Mouse (Mus musculus) neural tube, embryonic 13.5 days (tissue): ENCODE data around the gene S1pr4. TPM values are rescaled to one million over a fixed set of nuclear protein-coding genes. Genes with fewer than 3 reads are reported as not detected.

Experiments used
- ATAC-seq: fragments of 200-750 bp; cut with Nextera tagmentation; 2 replicates; pipeline ENCODE4 v1.8.0; 2017; ENCODE audit warnings: low read depth, mild to moderate bottlenecking, moderate TSS enrichment, moderate library complexity
- H3K27ac ChIP-seq: fragments of 300-500 bp; sonication (generic); replicated peaks from 2 replicates; pipeline ENCODE4 v1.5.1; 2015; ENCODE audit warnings: moderate library complexity, mild to moderate bottlenecking, inconsistent platforms
- H3K27me3 ChIP-seq: fragments of 300-500 bp; sonication (generic); 2 replicates; pipeline ENCODE4 v1.6.1; 2015; ENCODE audit warnings: mild to moderate bottlenecking, inconsistent platforms
- H3K36me3 ChIP-seq: fragments of 300-500 bp; sonication (generic); 2 replicates; pipeline ENCODE4 v1.6.1; 2015; ENCODE audit warnings: mild to moderate bottlenecking, inconsistent platforms
- H3K4me1 ChIP-seq: fragments of 300-500 bp; sonication (generic); replicated peaks from 2 replicates; pipeline ENCODE4 v1.6.1; 2015; ENCODE audit warnings: inconsistent platforms
- H3K4me2 ChIP-seq: fragments of 300-500 bp; sonication (generic); 2 replicates; pipeline ENCODE4 v1.6.1; 2015; ENCODE audit warnings: inconsistent platforms, mild to moderate bottlenecking, moderate library complexity
- H3K4me3 ChIP-seq: fragments of 300-500 bp; sonication (generic); 2 replicates; pipeline ENCODE4 v1.5.1; 2015; ENCODE audit warnings: mild to moderate bottlenecking, inconsistent platforms
- H3K9ac ChIP-seq: fragments of 300-500 bp; sonication (generic); 2 replicates; pipeline ENCODE4 v1.6.1; 2015; ENCODE audit warnings: moderate library complexity, mild to moderate bottlenecking, inconsistent platforms
- H3K9me3 ChIP-seq: fragments of 300-500 bp; sonication (generic); 2 replicates; pipeline ENCODE4 v1.6.1; 2016; ENCODE audit warnings: inconsistent platforms
- WGBS: fragments of 180-500 bp; shearing (Covaris S2); methylation state at CpG from one replicate; pipeline ENCODE4 v1.1.7; 2015; 5-methylcytosine and 5-hydroxymethylcytosine counted together
- polyA plus RNA-seq: library from polyadenylated mRNA; unstranded; fragments of >200 nt; fragmentation: Nextera tagmentation; extraction: Ambion mirVana; gene quantifications from 2 replicates; pipeline ENCODE4 v1.2.1, GENCODE M21; 2015

S1pr4 gene
- polyA plus RNA-seq, 1 experiment from 2014 or later = 0.64 TPM

DNA sequence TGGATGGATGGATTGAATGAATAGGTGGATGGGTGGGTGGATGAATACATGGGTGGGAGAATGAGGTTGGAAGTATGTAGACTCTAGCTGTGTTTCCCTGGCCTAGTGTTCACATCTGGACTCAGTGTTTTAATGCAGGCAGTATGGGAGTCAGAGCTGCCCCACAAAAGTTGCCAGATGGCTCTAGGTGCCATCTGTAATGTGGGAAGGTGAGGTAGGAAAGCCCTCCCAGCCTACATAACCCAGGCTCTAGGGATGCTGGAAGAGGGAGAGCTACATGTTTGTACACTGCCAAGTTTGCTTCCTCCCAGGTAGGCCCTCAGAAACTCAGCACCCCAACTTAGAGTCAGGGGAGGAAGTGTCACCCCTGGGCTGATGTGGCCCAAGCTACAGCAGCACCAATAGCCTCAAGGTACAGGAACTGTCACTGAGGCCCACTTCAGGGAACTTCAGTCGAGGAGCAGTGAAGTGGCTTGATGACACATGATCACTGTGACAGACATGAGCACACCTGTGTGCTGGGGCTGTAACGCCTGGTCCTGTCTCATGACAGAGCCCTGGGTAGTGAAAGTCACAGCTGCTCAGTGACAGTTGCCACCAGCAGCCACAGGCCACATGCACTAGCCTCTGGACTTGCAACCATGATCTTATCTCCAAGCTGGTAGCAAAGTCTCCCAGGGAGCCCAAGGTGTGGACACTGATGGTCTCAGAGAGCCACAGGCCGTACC lies 38.6 kb upstream of the S1pr4 start:
- ATAC-seq = no peak
- 88% methylated on average over 3 of the region's 3 CpGs for WGBS
- peaks cover 36% of the 10 kb centered on the region for H3K4me1 ChIP-seq
- no peaks in the 10 kb centered on the region for H3K9me3 ChIP-seq
- H3K27me3 ChIP-seq = no peaks in the 10 kb centered on the region
- H3K4me3 ChIP-seq = no peak overlapping the region
- H3K4me2 ChIP-seq = no peak overlapping the region
- H3K27ac ChIP-seq = no peak overlapping the region
- H3K36me3 ChIP-seq = peaks cover 15% of the 10 kb centered on the region; the same call in 1 of the 2 replicates
- no peak overlapping the region for H3K9ac ChIP-seq

DNA sequence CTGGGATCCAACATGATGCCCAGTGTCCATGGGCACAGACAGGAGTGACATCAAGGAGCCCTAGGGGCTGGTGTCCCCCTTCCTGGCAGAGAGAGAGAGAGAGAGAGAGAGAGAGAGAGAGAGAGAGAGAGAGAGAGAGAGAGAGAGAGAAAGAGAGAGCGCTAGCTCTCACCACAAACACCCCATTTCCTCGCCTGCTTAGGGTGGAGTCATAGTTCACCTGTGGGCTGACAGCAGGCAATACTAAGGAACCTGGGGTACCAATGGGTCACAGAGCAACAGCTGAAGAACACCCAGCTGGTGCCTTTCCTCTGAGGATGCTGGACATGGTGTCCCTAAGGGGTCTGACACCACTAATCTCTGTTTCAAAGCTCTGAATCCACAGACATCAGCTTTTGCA lies 37.5 kb upstream of the S1pr4 start:
- WGBS = 100% methylated on average over 2 of the region's 2 CpGs
- H3K4me1 ChIP-seq = peaks cover 25% of the 10 kb centered on the region
- no peak overlapping the region for H3K27ac ChIP-seq
- ATAC-seq = no peak
- no peak overlapping the region for H3K9ac ChIP-seq
- no peak overlapping the region for H3K4me3 ChIP-seq
- peaks cover 26% of the 10 kb centered on the region for H3K36me3 ChIP-seq
- H3K27me3 ChIP-seq = no peaks in the 10 kb centered on the region
- H3K4me2 ChIP-seq = no peak overlapping the region
- no peaks in the 10 kb centered on the region for H3K9me3 ChIP-seq

DNA sequence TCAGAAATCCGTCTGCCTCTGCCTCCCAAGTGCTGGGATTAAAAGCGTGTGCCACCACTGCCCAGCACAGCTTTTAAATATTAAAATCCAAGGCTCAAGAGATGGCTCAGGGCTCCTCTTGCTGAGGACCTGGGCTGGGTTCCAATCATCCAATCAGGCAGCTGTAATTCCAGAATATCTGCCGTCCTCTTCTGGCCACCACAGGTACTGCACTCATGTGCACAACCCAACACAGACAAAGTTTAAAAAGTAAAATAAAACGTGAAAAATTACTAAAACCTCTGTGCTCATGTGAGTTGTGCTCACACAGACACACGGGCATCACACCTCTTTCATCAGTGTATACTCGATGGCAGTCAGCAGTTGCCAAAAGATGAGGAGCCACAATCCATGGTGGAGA lies 36.8 kb upstream of the S1pr4 start:
- H3K36me3 ChIP-seq = peaks cover 31% of the 10 kb centered on the region
- 81% methylated on average over 6 of the region's 6 CpGs for WGBS
- no peaks in the 10 kb centered on the region for H3K27me3 ChIP-seq
- H3K4me3 ChIP-seq = no peak overlapping the region
- no peak for ATAC-seq
- H3K4me2 ChIP-seq = no peak overlapping the region
- H3K9ac ChIP-seq = no peak overlapping the region
- H3K9me3 ChIP-seq = no peaks in the 10 kb centered on the region
- H3K27ac ChIP-seq = no peak overlapping the region
- H3K4me1 ChIP-seq = peaks cover 18% of the 10 kb centered on the region

DNA sequence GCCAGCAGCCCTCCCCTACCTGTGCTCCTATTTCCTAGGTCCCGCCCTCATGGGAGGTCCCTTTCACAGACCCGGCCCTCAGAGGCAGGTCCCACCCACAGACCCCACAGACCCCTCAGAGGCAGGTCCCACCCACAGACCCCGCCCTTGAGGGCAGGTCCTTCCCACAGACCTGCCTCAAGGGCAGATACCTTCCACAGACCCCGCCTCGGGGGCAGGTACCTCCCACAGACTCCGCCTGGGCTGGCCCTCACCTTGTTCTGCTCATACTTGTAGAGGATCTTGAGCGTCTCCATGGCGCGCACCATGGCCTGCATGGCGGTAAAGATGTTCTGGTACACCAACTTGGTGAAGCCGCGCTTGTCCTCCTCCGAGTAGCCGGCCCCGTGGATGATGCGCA lies 34.9 kb upstream of the S1pr4 start:
- Histone ChIP-seq H3K4me2 (no peak overlapping the region), H3K4me3 (no peak overlapping the region), H3K27ac (no peak overlapping the region), H3K4me1 (peaks cover 8% of the 10 kb centered on the region; the same call in 1 of the 2 replicates), H3K9ac (no peak overlapping the region), H3K9me3 (no peaks in the 10 kb centered on the region), H3K27me3 (no peaks in the 10 kb centered on the region), H3K36me3 (peaks cover 50% of the 10 kb centered on the region)
- 65% methylated on average over 16 of the region's 16 CpGs for WGBS
- no peak for ATAC-seq

DNA sequence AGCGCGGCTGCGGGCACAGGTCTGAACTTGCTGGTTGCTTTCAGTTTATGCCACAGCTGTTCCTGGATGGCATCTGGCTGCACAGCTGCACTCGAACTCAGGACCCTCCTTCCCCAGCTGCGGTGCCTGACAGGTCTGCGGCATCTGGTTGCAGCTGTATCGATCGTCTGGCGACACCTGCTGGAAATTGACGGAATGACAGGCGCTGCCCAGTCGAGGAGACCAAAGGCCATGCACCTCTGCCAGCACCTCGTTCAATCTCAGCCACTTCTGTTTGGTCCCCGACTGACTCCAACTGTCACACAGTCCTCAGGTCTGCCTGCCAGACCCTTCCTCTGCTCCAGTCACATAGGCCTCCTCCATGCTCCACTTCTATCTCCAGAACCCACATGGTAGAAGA lies 26.8 kb upstream of the S1pr4 start:
- H3K27me3 ChIP-seq = peaks cover 19% of the 10 kb centered on the region
- H3K9ac ChIP-seq = no peak overlapping the region
- no peaks in the 10 kb centered on the region for H3K4me1 ChIP-seq
- 12% methylated on average over 14 of the region's 14 CpGs for whole genome bisulfite sequencing
- H3K9me3 ChIP-seq = no peaks in the 10 kb centered on the region
- H3K27ac ChIP-seq = no peak overlapping the region
- no peak for ATAC-seq
- peaks cover 32% of the 10 kb centered on the region for H3K36me3 ChIP-seq
- no peak overlapping the region for H3K4me2 ChIP-seq
- no peak overlapping the region for H3K4me3 ChIP-seq

DNA sequence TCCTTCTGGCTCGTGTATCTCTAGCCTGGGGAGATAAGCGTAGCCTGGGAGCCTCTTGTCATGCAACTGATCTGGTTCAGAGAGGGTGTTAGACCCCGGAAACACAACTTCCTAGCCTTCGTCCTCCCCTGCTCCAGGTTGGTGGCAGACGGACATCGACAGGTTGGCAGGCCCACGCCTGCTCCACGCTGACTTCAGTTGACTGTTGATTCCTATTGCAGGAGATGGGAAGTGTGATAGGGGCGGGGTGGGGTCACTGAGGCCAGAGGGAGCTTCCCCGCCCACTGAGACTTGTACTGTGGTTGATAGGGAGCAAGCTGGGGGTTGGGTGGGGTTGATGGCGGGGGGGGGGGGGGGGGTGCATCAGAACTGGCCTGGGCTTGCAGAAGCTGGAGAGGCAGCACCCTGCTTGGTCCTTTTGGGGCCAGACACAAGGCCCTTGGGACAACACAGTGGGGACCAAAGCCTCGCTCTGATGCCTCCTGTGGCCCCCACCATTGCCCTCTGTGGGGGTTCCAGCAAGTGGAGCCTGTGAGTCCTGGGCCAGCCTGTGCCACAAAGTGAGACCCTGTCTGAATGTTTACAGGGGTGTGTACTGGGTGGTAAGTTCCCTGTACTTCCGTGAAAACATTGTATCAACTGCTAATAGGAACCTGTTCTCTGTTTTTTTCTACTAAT lies 25.2 kb upstream of the S1pr4 start:
- H3K4me1 ChIP-seq = no peaks in the 10 kb centered on the region
- WGBS = 67% methylated on average over 12 of the region's 13 CpGs
- no peak for ATAC-seq

DNA sequence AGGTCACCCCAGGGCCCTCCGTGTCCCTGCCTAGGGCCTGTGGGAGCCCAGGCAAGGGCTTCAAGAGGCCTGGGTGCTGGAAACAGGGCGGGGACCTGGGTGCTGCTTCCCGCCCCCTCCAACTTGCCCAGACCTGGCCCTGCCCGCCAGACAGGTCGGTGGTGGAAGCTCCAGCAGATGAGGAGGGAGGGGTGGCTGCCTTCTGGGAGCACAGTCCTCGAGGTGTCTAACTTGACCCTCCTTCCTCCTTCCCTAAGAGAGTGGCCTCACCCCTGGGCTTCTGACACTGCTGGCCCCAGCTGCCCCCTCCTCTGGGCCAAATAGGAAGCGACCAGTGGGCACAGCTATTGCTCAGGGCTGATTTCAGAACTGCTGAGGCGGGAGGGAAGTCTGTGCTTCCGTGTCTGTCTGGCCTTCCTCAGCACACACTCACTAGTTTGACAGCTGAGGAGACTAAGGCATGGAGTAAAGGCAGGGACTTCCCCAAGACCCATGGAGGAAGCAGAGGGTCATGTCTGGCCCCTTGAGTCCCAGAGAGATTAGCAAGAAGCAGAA lies 24.2 kb upstream of the S1pr4 start, which contains the start of gene Gna15:
Gna15 (minus strand) TSS at position 175 of the 555 bp plus-strand sequence.
- 36% methylated on average over 9 of the region's 9 CpGs for WGBS
- H3K36me3 ChIP-seq = peaks cover 5% of the 10 kb centered on the region
- peaks cover 19% of the 10 kb centered on the region for H3K27me3 ChIP-seq
- ATAC-seq = no peak
- H3K27ac ChIP-seq = no peak within 1 kb of the TSS
- H3K4me1 ChIP-seq = no peaks in the 10 kb centered on the region
- H3K4me3 ChIP-seq = no peak within 1 kb of the TSS
- no peak within 1 kb of the TSS for H3K9ac ChIP-seq
- no peak within 1 kb of the TSS for H3K4me2 ChIP-seq
- no peaks in the 10 kb centered on the region for H3K9me3 ChIP-seq

More for the DNA sequence above, 25.2 kb upstream of the S1pr4 start:
- Histone ChIP-seq H3K4me2 (no peak overlapping the region), H3K4me3 (no peak overlapping the region), H3K9me3 (no peaks in the 10 kb centered on the region), H3K27me3 (peaks cover 19% of the 10 kb centered on the region), H3K9ac (no peak overlapping the region), H3K36me3 (peaks cover 15% of the 10 kb centered on the region), H3K27ac (no peak overlapping the region)

DNA sequence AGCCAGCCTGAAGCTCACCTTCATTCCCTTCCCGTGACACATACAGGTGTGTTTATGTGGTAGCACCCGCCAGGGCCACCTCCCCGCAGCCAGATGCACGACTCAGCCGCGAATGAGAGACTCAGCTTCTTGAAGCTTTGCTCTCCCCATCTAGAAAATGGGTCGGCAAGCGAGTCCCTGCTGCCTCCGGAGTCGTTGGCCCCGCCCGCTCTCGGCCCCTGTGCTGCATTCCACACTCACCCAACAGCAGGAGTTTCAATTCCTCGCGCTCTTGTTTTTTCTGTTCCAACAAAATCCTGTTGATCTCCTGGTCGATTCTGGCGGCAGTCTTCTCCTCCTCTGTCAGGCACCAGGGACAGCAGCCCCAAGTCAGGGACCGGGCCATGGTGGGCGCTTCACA lies 23.6 kb upstream of the S1pr4 start:
- Histone ChIP-seq H3K9me3 (no peaks in the 10 kb centered on the region), H3K9ac (no peak overlapping the region), H3K4me2 (no peak overlapping the region), H3K4me1 (no peaks in the 10 kb centered on the region), H3K36me3 (no peaks in the 10 kb centered on the region), H3K4me3 (no peak overlapping the region), H3K27ac (no peak overlapping the region), H3K27me3 (peaks cover 19% of the 10 kb centered on the region)
- WGBS = 21% methylated on average over 19 of the region's 19 CpGs
- ATAC-seq = no peak

DNA sequence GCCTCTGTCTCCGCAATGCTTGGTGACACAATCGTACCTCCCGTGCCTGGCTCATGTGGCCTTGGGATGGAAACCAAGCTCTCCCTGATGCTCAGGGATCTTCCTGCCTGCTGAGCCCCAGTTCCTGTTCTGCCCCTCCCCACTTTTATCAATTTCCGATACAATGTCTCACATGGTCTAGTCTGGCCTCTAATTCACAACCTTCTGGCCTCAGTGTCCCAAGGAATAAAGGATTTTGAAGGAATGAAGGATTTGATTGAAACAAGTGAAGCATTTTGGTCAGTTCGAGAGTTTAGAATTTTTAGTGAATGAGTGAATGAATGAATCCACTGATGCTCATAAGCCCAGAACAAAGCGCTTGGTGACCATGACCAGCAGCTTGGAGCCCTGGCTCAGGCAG lies 23.2 kb upstream of the S1pr4 start:
- Histone ChIP-seq H3K27me3 (peaks cover 19% of the 10 kb centered on the region), H3K4me3 (no peak overlapping the region), H3K9me3 (no peaks in the 10 kb centered on the region), H3K9ac (no peak overlapping the region), H3K4me2 (no peak overlapping the region), H3K36me3 (no peaks in the 10 kb centered on the region), H3K27ac (no peak overlapping the region), H3K4me1 (no peaks in the 10 kb centered on the region)
- 86% methylated on average over 6 of the region's 6 CpGs for WGBS
- no peak for ATAC-seq

DNA sequence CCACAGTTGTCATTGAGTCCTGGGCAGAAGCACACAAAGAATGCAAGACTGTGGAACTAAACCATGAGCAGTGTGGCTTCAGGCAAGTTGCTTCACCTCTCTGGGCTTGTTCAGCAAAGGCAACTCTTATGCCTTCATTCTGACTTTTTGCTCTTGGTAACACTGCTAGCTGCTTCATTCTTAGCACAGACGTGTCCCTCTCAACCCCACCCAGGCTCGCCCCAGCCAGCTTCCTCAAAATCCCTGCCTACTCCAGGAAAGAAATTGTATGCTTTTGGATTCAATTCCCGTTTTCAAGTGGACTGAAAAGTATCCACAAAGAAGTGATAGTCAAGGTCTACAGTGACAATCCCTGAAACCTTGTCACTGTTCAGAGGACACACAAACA lies 20.0 kb upstream of the S1pr4 start:
- no peak for ATAC-seq

DNA sequence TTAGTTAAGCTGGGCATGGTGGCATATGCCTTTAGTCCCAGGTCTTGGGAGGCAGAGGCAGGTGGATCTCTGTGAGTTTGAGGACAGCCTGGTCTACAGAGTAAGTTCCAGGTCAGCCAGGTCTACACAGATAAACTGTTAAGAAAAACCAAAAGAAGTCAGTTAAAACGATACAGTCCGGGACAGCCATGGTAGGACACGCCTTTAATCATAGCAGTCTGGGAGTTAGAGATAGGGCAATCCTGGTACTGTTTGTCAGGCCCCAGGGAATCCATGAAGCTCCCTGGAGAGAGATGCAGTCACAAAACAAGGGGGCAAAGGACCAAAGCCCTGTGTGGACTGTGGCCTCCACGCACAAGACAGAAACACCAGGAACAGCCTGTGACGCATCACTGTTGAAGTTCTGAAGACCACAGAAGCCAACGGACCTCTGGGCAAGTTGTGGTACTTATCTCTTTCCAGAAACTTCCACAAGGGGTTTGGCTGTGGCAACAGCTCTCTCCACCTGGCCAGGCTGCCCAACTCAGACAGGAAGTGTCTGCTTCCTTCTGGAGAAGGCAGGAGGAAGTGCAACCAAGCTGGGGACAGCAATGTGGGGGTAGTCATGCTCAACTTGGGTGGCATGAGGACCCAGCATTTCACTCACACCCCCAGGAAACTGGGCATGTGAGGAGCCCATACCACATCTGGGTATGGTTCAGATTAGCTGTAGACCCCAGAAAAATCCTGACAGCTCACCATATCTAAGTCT lies 19.5 kb upstream of the S1pr4 start:
- Histone ChIP-seq H3K27me3 (peaks cover 15% of the 10 kb centered on the region), H3K9ac (no peak overlapping the region)
- 90% methylated on average over 6 of the region's 6 CpGs for WGBS

More for the DNA sequence above, 20.0 kb upstream of the S1pr4 start:
- H3K27ac ChIP-seq = no peak overlapping the region
- no peaks in the 10 kb centered on the region for H3K9me3 ChIP-seq
- H3K4me2 ChIP-seq = no peak overlapping the region
- no peaks in the 10 kb centered on the region for H3K4me1 ChIP-seq
- no peak overlapping the region for H3K9ac ChIP-seq
- 78% methylated on average over 3 of the region's 3 CpGs for WGBS
- H3K27me3 ChIP-seq = peaks cover 19% of the 10 kb centered on the region
- H3K4me3 ChIP-seq = no peak overlapping the region
- no peaks in the 10 kb centered on the region for H3K36me3 ChIP-seq

DNA sequence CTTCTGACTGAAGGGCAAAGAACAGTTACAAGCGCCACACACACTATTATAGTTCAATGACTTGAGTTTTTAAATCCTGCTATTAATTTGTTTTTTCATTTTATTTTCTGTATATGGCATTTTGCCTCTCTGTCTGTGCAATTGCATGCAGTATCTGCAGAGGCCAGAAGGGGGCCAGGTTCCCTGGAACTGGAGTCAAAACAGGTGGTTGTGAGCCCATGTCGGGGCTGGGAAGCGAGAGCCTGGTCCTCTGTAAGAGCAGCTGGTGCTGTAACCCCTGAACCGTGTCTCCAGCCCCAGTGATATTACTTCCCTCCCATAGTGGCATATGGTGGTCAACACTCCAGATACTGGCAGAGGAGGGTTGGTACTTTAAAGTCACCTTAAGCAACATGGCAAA lies 18.6 kb upstream of the S1pr4 start:
- Histone ChIP-seq H3K9me3 (no peaks in the 10 kb centered on the region), H3K36me3 (no peaks in the 10 kb centered on the region), H3K9ac (no peak overlapping the region), H3K4me3 (no peak overlapping the region), H3K27ac (no peak overlapping the region), H3K4me2 (no peak overlapping the region), H3K27me3 (peaks cover 8% of the 10 kb centered on the region), H3K4me1 (no peaks in the 10 kb centered on the region)
- 14% methylated on average over 4 of the region's 4 CpGs for WGBS
- ATAC-seq = no peak

More for the DNA sequence above, 19.5 kb upstream of the S1pr4 start:
- H3K27ac ChIP-seq = no peak overlapping the region
- ATAC-seq = no peak
- H3K4me2 ChIP-seq = no peak overlapping the region
- H3K4me1 ChIP-seq = no peaks in the 10 kb centered on the region
- H3K4me3 ChIP-seq = no peak overlapping the region
- H3K36me3 ChIP-seq = no peaks in the 10 kb centered on the region
- no peaks in the 10 kb centered on the region for H3K9me3 ChIP-seq
